Mouse (Mus musculus): ENCODE data around the gene Pax7. TPM values are rescaled to one million over a fixed set of nuclear protein-coding genes. Genes with fewer than 3 reads are reported as not detected.

Gene Pax7
- polyA plus RNA-seq, 1 experiment from 2014 or later: 0.14 TPM

DNA sequence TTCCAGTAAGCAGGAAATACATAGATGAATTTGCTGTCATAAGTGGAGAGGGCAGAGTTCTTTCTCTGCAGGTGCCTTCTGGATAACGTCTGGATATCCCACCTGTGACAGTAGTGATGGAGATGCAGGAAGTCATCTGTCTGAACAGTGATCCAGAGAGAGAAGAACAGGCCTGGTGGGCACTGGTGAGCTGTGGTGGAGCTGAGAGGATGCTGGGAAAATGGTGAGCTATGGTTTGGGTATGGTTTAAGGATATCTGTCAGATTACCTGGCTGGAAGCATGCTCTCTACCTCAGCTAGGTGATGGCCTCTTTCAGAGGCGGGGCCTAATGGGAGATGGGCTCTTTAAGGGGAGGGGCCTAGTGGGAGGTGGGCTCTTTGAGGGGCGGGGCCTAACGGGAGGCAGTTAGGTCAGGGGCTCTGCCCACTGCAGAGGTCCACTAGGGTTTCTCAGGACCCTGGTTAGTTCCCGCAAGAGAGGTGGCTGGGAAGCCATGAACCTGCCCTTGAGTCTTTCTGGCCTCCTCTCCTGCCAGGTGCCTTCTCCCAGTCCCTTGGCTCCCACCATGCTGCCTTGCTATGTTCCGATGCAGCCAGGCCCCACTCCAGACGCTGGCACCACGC lies 17.3 kb upstream of the Pax7 start:
- Histone ChIP-seq H3K36me3 (no peaks in the 10 kb centered on the region), H3K4me2 (no peak overlapping the region), H3K27me3 (replicated peaks) (peaks cover 65% of the 10 kb centered on the region), H3K9me3 (replicated peaks) (no peaks in the 10 kb centered on the region), H3K9ac (replicated peaks) (no peak overlapping the region), H3K4me3 (replicated peaks) (no peak overlapping the region), H3K27ac (replicated peaks) (no peak overlapping the region), H3K4me1 (peaks cover 12% of the 10 kb centered on the region)
- 19% methylated on average over 8 of the region's 8 CpGs for WGBS
- no peak for ATAC-seq (ENCODE audit: low FRiP score)

DNA sequence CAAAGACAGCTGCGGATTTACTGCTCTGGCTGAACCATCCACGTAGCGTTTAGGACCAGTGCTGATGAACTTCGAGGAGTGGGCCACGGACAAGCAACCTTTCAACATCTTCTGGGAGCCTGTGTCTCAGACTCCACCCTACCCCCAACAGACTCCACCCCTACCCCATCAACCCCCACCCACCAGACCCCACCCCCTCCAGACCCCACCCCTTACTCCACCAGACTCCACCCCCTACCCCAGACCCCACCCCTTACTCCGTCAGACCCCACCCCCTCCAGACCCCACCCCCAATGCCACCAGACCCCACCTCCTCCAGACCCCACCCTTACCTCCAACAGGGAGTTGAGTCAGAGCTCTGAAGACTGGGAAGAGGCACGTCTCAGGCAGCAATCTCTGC lies 10.1 kb upstream of the Pax7 start:
- no peaks in the 10 kb centered on the region for H3K36me3 ChIP-seq
- no peaks in the 10 kb centered on the region for H3K4me1 ChIP-seq
- no peak overlapping the region for H3K27ac ChIP-seq (replicated peaks)
- 10% methylated on average over 7 of the region's 7 CpGs for WGBS
- H3K9ac ChIP-seq (replicated peaks): no peak overlapping the region
- ATAC-seq (ENCODE audit: low FRiP score): no peak
- no peak overlapping the region for H3K4me3 ChIP-seq (replicated peaks)
- no peak overlapping the region for H3K4me2 ChIP-seq
- peaks cover 35% of the 10 kb centered on the region for H3K27me3 ChIP-seq (replicated peaks)
- H3K9me3 ChIP-seq (replicated peaks): no peaks in the 10 kb centered on the region

DNA sequence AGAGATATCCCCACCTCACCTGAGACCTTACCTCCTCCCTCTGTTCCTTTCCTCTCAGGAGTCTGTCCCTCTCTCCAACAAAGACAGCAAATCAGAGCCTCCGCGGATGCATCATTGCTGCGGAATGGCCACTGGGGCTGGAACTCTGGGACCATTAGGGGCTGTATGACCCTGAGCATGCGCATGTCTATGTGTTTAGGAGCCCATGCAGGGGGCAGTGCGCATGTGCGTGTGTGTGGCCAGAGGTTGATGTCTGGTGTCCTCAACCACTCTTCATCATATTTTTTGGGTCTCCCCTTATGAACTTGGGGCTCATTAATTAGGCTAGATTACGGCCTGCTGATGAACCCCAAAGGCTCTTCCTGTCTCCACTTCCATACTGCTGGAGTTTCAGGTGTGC lies 9.6 kb upstream of the Pax7 start:
- ATAC-seq (ENCODE audit: low FRiP score): no peak
- WGBS: 72% methylated on average over 7 of the region's 7 CpGs
- Histone ChIP-seq H3K4me1 (no peaks in the 10 kb centered on the region), H3K4me2 (no peak overlapping the region), H3K9me3 (replicated peaks) (no peaks in the 10 kb centered on the region), H3K36me3 (no peaks in the 10 kb centered on the region), H3K4me3 (replicated peaks) (no peak overlapping the region), H3K9ac (replicated peaks) (no peak overlapping the region), H3K27me3 (replicated peaks) (peaks cover 37% of the 10 kb centered on the region), H3K27ac (replicated peaks) (no peak overlapping the region)

DNA sequence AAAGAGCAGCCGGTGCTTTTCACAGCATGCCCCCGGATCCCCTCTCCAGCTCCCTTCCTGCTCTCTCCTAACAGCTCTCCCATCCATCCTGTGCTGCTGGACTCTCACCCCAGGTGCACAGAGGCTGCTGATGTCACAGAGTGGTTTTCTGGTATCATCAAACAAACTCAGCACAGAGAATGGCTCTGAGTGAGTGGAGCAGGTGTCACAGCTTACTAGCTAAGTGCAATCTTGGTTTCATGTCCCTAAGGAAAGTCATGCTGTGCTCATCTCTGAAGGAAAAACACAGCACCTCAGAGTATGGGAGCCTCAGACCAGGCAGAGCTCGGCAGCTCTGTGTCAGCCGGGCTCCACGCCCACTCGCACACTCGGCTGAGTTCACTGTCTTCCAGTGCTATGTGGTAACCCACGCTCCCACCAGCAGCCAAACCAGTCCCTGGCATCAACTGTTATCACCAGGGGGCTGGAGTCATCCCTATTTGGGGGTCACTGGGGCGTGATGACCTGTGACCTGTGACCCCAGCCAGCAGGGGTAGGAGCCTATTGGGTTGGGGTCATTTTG lies 7.7 kb upstream of the Pax7 start:
- ATAC-seq (ENCODE audit: low FRiP score): no peak
- H3K4me1 ChIP-seq: 0 out of 2 replicates have a peak, but pooled peaks cover 6% of the 10 kb centered on the region
- H3K4me3 ChIP-seq (replicated peaks): no peak overlapping the region
- no peak overlapping the region for H3K27ac ChIP-seq (replicated peaks)
- H3K4me2 ChIP-seq: no peak overlapping the region
- H3K36me3 ChIP-seq: no peaks in the 10 kb centered on the region
- H3K27me3 ChIP-seq (replicated peaks): peaks cover 50% of the 10 kb centered on the region
- WGBS: 56% methylated on average over 9 of the region's 9 CpGs
- H3K9ac ChIP-seq (replicated peaks): no peak overlapping the region
- H3K9me3 ChIP-seq (replicated peaks): no peaks in the 10 kb centered on the region

DNA sequence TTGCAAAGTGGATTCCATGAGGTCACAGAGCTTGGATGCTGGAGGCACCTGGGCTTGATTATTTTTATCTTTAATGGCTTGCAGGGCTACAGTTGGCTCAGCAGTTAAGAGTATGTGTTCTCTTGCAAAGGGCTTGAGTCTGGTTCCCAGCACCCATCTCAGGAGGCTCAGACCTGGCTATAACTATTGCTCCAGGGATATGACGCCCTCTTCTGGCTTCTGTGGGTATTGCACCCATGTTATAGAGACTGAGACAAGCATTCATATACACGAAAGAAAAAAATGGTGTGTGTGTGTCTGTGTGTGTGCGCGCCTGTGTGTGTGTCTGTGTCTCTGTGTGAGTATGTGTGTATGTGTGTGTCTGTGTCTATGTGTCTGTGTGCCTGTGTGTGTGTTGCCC lies 7.1 kb upstream of the Pax7 start:
- peaks cover 55% of the 10 kb centered on the region for H3K27me3 ChIP-seq (replicated peaks)
- no peak overlapping the region for H3K27ac ChIP-seq (replicated peaks)
- H3K36me3 ChIP-seq: no peaks in the 10 kb centered on the region
- H3K4me3 ChIP-seq (replicated peaks): no peak overlapping the region
- no peaks in the 10 kb centered on the region for H3K9me3 ChIP-seq (replicated peaks)
- ATAC-seq (ENCODE audit: low FRiP score): no peak
- H3K4me1 ChIP-seq: 0 out of 2 replicates have a peak, but pooled peaks cover 6% of the 10 kb centered on the region
- 84% methylated on average over 4 of the region's 4 CpGs for WGBS
- no peak overlapping the region for H3K9ac ChIP-seq (replicated peaks)
- H3K4me2 ChIP-seq: no peak overlapping the region

DNA sequence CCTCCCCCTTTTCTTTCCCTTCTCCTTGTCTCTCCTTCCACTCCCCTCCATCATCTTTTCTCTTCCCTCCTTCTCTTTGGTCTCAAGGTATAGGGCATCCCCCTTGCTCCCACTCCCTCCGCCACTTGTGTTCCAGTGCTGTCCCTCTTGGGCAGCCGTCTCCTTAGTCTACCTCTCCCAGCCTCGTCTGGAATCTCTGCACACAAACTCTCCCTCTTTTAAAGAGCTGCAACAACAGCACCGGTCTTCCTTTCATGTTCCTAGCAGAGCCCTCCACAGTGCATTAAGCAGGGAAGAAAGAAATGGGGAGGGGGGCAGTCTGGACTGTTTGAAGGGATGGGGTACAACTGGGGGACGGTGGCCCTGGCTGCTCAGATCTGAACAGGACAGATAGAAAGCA lies 3.4 kb upstream of the Pax7 start:
- 6% methylated on average over 5 of the region's 5 CpGs for WGBS
- H3K4me2 ChIP-seq: no peak overlapping the region
- no peak for ATAC-seq (ENCODE audit: low FRiP score)
- no peak overlapping the region for H3K9ac ChIP-seq (replicated peaks)
- peaks cover 87% of the 10 kb centered on the region for H3K27me3 ChIP-seq (replicated peaks)
- H3K4me3 ChIP-seq (replicated peaks): no peak overlapping the region
- H3K9me3 ChIP-seq (replicated peaks): no peaks in the 10 kb centered on the region
- H3K36me3 ChIP-seq: no peaks in the 10 kb centered on the region
- H3K27ac ChIP-seq (replicated peaks): no peak overlapping the region
- peaks cover 26% of the 10 kb centered on the region for H3K4me1 ChIP-seq

DNA sequence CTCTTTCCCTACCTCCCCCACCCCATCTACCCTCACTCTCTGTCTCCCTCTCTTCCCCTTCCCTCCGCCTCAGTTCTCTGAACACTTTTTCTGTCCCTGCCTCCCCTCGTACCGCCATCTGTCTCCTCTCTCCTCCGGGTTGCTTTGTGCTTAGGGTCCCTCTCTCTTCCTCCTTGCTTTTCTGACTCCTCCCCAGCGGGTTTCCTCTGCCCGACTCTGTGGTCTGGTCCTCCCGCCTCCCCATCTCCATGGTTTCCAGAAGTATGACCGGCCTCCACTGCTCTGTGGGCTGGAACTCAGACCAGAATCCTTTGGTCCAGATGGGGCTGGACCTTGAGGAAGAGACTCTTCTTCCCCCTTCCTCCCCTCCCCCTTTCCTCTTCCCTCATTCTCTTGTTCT lies 2.9 kb upstream of the Pax7 start:
- no peak overlapping the region for H3K9ac ChIP-seq (replicated peaks)
- H3K4me2 ChIP-seq: no peak overlapping the region
- no peak overlapping the region for H3K4me3 ChIP-seq (replicated peaks)
- ATAC-seq (ENCODE audit: low FRiP score): no peak
- no peaks in the 10 kb centered on the region for H3K9me3 ChIP-seq (replicated peaks)
- H3K4me1 ChIP-seq: peaks cover 30% of the 10 kb centered on the region
- no peaks in the 10 kb centered on the region for H3K36me3 ChIP-seq
- H3K27me3 ChIP-seq (replicated peaks): peaks cover 87% of the 10 kb centered on the region
- 4% methylated on average over 8 of the region's 8 CpGs for WGBS
- no peak overlapping the region for H3K27ac ChIP-seq (replicated peaks)

DNA sequence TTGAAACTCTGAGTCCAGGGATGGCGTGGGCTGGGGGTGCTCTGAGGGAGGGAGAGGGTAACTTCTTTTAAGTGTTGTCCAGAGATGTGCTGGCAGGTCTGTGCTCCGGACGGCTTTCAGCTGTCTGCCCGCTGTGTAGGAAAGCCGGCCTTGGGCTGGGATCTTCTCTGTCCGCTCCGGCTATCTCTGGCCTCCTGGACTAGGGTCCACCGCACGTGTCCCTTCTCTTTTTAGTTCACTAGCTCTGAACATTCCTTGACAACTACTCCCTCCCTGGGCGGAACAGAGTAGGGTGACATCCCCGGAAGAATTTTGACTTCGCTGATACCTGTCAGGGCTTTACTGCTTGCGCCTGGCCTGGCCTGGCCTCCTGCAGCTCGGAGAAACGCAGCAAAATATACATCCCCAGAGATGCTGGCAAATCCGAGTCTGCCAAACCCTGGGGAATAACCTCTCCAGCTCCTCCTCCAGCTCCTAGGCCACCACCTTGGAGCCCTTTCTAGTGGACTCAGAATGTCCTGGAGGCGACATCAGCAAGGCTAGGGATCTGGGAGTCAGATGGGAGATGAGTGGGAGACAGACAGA lies 581 bp upstream of the Pax7 start:
- no peaks in the 10 kb centered on the region for H3K9me3 ChIP-seq (replicated peaks)
- peak overlapping the region; percentile 41 for H3K4me2 ChIP-seq
- H3K4me3 ChIP-seq (replicated peaks): no peak overlapping the region
- no peaks in the 10 kb centered on the region for H3K36me3 ChIP-seq
- H3K27ac ChIP-seq (replicated peaks): no peak overlapping the region
- H3K4me1 ChIP-seq: peaks cover 34% of the 10 kb centered on the region
- 11% methylated on average over 17 of the region's 17 CpGs for WGBS
- peaks cover 90% of the 10 kb centered on the region for H3K27me3 ChIP-seq (replicated peaks)
- ATAC-seq (ENCODE audit: low FRiP score): no peak
- H3K9ac ChIP-seq (replicated peaks): no peak overlapping the region

DNA sequence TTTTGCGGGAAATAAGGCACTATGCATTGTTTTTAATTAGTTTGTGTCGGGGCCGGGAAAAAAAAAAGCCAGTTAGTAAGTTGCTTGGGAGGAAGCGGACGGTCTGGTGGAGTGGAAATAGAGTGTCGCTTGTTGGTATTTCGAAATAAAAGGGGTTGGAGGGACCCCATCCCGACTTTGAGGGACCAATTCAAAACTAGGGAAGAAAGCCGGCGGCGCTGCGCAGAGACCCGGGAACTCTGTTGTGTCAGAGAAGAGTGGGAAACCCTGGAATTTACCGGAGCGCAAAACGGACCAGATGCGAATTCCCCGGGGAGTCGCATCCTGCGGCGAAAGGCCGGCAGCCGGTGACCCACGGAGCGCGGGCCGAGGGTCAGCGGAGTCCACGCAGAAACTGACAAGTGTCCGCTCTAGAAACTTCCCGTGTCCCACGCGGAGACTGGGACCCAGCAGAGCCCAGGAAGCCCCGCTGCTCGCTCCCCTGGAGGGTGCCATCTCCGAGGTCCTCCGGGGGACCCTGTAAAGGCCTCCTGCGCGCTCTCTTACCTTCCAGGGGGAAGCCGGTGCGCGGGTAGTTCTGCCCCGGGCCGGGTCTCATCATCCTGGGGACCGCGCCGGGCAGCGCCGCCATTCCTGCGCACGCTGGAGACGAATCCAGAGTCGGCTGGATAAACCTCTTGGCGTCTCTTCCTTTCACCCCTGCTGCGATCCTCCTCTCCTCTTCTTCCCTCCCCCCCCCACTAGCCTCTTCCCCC lies 870 bp downstream of the Pax7 start:
- ATAC-seq (ENCODE audit: low FRiP score): no peak
- H3K4me3 ChIP-seq (replicated peaks): peak overlapping the region; percentile 18
- H3K4me2 ChIP-seq: peak overlapping the region; percentile 41
- no peak overlapping the region; the same call in 1 of the 2 replicates for H3K27ac ChIP-seq (replicated peaks)
- no peaks in the 10 kb centered on the region for H3K36me3 ChIP-seq
- no peak overlapping the region for H3K9ac ChIP-seq (replicated peaks)
- under 1% methylated on average over 55 of the region's 55 CpGs for WGBS
- peaks cover 40% of the 10 kb centered on the region for H3K4me1 ChIP-seq
- H3K9me3 ChIP-seq (replicated peaks): no peaks in the 10 kb centered on the region
- H3K27me3 ChIP-seq (replicated peaks): peaks cover 90% of the 10 kb centered on the region

DNA sequence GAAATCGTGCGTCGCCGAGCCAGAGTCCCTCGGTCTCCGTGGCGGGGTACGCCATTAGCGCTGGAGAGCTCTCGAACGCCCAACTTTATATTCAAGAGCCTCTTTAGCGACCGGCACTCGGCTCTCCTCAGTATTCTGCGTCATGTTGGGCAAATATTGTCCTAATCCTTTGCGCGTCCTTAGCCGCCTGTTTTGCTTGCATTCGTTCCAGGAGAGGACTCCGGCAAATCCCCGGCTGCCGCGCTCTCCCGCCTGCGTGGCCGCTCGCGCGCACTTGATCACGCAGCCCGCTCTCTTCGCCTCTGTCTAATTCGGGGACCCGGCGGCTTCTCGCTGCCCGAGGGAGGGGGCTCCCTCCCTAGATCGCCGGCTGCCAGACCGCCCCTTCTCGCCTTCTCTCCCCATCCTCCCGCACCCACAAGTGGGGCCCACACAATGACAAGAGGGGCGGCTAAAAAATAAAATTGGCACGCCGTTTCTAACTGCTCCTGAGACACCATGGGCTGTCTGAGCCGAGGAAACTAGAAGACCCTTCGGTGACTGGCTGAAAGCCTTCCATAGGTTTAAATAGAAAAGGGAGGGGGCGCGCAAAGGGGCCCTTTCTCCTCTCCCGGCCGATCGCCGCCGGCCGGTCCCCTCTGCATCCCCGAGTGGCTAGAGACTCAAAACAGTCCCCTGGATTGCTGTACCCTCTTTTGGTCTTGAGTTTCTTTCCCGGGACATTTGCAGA lies 1.7 kb downstream of the Pax7 start:
- Histone ChIP-seq H3K9me3 (replicated peaks) (no peaks in the 10 kb centered on the region), H3K27ac (replicated peaks) (no peak overlapping the region)

DNA sequence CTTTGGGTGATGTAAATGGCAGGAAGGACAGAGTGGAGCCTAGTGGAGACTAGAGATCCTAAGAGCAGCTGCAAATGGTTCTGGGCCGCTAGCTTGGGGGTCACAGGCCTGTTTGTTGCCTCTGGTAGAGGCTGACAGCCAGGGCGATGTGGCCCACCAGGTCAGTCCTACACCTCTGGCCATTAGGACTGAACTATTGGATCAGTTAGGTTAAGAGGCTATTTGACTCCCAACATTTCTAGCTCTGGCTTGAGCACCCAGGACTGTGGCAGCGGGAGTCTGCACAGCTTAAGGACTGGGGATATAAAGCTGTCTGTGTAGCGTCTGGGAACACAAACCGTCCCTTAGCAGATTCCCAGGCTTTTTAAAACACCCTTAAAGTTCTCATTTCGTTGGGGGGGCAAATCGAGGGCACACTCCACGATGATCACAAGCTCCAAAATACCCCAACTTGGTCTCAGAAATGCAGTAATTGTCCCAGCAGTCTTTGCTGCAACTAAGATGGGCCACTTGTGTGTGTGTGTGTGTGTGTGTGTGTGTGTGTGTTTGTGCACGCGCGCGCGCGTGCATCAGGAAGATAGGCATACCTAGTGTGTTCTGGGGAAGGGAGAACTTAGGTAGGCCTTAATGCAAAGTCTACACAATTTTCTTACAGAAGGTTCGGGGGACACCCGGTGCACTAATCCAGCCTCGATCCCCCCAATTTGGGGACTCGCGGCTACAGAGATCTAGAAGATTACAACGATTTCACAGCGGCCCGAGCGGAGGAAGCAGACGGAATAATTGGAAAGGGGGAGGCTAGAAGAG lies 2.5 kb downstream of the Pax7 start:
- H3K27ac ChIP-seq (replicated peaks): no peak overlapping the region
- H3K4me1 ChIP-seq: peaks cover 36% of the 10 kb centered on the region
- H3K27me3 ChIP-seq (replicated peaks): peaks cover 96% of the 10 kb centered on the region
- WGBS: 4% methylated on average over 24 of the region's 24 CpGs
- H3K4me3 ChIP-seq (replicated peaks): peak overlapping the region; percentile 27
- no peaks in the 10 kb centered on the region for H3K36me3 ChIP-seq
- H3K9me3 ChIP-seq (replicated peaks): no peaks in the 10 kb centered on the region
- H3K4me2 ChIP-seq: peak overlapping the region; percentile 41
- ATAC-seq (ENCODE audit: low FRiP score): no peak
- H3K9ac ChIP-seq (replicated peaks): no peak overlapping the region

More for the DNA sequence above, 1.7 kb downstream of the Pax7 start:
- H3K4me1 ChIP-seq: peaks cover 38% of the 10 kb centered on the region
- peak overlapping the region; percentile 27 for H3K4me3 ChIP-seq (replicated peaks)
- no peaks in the 10 kb centered on the region for H3K36me3 ChIP-seq
- peaks cover 92% of the 10 kb centered on the region for H3K27me3 ChIP-seq (replicated peaks)
- peak overlapping the region; percentile 41 for H3K4me2 ChIP-seq
- ATAC-seq (ENCODE audit: low FRiP score): no peak
- no peak overlapping the region; the same call in 1 of the 2 replicates for H3K9ac ChIP-seq (replicated peaks)
- WGBS: under 1% methylated on average over 57 of the region's 57 CpGs

Measured in neural tube, embryonic 15.5 days (tissue).